Mouse (Mus musculus) liver, embryonic 14 days (tissue): ENCODE measurements around the gene Fam184b. TPM values are rescaled to one million over a fixed set of nuclear protein-coding genes. Genes with fewer than 3 reads are reported as not detected.

Experiments
- polyA plus RNA-seq: library from polyadenylated mRNA; depleted of rRNA; stranded (reverse); fragments of >200 nt; gene quantifications from 2 replicates; pipeline ENCODE4 v1.2.3, GENCODE M21; 2012; rRNA removed

The Fam184b gene
- polyA plus RNA-seq = 0.02 and 0.03 TPM in 2 replicates

DNA sequence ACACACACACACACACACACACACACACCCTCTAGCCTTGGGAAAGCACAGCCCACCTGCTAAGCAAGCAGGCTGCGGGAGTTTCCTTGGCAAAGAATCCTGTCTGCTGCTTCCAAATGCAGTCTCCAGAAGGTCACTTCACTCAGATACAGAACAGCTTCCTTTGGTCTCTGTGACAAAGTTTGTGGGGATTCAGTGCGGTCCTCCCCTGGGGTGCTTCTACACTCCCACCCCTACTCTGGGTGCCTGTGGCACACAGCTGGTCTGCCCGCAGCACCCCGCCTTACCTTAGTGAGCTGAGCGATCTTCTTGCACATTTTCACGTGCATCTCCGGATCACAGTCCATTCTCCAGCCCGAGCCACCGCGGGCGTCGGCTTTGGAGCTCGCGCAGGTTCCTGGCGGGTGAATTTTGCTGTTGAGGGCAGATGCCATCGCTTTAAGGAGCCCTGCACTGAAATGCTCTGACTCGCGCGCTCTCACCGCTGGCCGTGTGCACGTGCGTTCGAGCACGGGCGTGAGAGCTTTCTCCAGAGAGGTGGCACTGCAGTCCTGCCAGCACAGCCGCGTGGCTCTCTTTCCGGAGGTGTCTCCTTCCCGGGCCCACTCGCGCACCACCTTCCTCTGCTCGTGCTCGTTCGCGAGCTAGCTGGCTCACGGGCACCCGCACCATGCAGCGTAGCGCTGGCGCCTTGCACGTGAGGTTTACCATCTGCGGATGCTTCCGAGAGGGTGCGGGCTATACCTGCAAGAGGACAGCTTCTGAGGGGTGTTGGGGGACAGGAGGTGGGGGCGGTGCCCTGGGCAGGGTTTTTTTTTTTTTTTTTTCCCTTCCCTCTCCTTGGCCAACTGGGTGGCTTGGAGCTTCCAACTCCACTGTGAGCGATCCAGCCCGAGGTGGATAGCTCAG lies at the start of gene Fam184b:
Gene Fam184b (minus strand): TSS at position 809 of the 909 bp plus-strand sequence.

DNA sequence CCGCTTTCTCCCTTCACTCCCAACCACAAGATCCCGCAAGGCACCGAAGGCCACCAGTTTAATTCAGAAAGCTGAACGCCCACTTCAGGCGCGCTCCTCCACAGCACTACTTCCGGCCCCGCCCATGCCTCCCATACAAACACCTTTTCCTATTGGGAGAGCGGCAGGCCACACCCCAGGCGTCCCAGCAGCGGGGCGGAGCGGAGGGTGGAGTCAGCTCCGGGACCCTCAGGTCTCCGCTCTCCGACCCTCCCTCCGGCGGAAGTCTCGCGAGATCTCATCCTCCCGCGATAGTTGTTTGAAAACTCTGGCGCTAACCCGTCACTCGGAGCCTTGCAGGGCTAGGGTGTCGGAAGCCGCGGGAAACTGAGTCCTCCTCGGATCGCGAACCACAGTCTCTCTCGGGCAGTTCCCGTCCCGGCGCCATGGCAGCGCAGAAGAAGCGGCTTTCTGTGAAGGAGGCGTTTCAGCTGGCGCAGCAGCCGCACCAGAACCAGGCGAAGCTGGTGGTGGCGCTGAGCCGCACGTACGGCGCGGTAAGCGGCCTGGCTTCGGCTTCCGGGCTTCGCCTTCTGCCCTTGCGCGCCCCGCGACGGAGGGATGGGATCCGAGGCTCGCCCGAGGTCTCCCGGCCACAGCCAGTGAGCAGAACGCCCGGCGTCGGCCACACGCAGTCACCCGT lies 30.3 kb upstream of the Fam184b start, which contains the start of gene Ncapg:
Gene Ncapg (plus strand): TSS at position 322 of the 682 bp plus-strand sequence.

GRCm38 (mm10) chr5:45519960-45520808 lies 119.2 kb downstream of the Fam184b start, which contains the start of gene Med28:
Med28 (plus strand) TSS chr5:45520229.

GRCm38 (mm10) chr5:45493191-45494092 lies 146.0 kb downstream of the Fam184b start, which contains the start of gene Lap3:
Lap3 (plus strand) TSS chr5:45493374.

Other genes starting within 250 kb of the Fam184b start
- 32.8 and 38.7 TPM in 2 replicates for gene Qdpr, start 189.4 kb downstream of the Fam184b start, polyA plus RNA-seq
- gene Clrn2, start 185.9 kb downstream of the Fam184b start, polyA plus RNA-seq = not detected in 2 replicates
- 28.5 and 29.4 TPM in 2 replicates for gene Lap3, start 146.2 kb downstream of the Fam184b start, polyA plus RNA-seq
- 39.8 and 42.4 TPM in 2 replicates for gene Med28, start 119.4 kb downstream of the Fam184b start, polyA plus RNA-seq
- 31.0 and 32.5 TPM in 2 replicates for gene Ncapg, start 30.3 kb upstream of the Fam184b start, polyA plus RNA-seq
- 1.8 and 2.2 TPM in 2 replicates for gene Lcorl, start 218.0 kb upstream of the Fam184b start, polyA plus RNA-seq